Mouse (Mus musculus): ENCODE data around the gene 2410131K14Rik. TPM values are rescaled to one million over a fixed set of nuclear protein-coding genes. Genes with fewer than 3 reads are reported as not detected.
A peak's percentile ranks its signal among the peaks of the same experiment; 100 is the strongest.

Gene 2410131K14Rik
- total and polyA plus RNA-seq, 3 experiments, result 7.8 to 9.8 (median 9.2) TPM

DNA sequence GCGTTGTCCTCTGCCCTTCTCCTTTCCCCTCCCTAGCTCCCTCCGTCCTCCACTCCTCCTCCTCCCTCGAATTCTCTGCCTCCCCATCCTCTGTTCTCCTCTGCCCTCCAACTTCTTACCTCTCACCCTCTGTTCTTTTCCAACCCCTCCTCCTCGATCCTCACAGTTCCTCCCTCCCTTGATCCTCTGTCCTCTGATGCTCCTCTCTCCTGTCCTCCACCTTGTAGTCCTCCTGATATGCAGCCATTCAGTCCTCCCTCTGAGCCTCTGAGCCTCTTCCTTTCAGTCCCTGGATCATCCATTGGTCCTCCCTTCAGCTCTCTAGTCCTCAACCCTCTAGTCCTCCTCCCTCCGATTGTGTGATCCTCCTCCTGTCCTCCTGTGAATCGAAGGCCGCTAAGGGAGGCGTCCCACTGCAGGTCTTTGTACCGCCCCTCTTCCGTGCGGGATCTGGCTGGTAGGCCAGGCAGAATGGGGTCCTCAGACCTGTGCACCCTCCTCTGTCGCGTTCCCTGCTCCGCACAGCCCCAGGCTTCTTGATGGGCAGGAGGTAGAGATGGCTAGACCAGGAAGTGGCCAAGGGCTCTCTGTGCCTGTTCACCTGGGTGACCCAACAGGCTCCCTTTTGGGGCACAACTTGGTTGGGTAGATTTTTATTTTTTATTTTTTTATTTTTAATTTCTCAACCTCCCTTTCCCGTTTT is 730 bp downstream of the 2410131K14Rik start:
- Histone ChIP-seq H3K9ac (ENCODE audit: insufficient read depth, low read depth) (peak overlapping the region; percentile 75), H3K27ac (ENCODE audit: insufficient read depth, low read depth) (0 out of 2 replicates have a peak overlapping the region, but pooled peaks have one; percentile 17), H3K4me2 (ENCODE audit: insufficient read depth, low read depth, poor library complexity, severe bottlenecking) (peak overlapping the region; percentile 62), H3K36me3 (replicated peaks in 1 of 2; ENCODE audit: control insufficient read depth in 1 of 2, insufficient read depth in 1 of 2, low read length in 1 of 2) (peaks cover 19 to 59% of the 10 kb centered on the region in 2 experiments), H3K4me1 (ENCODE audit: control insufficient read depth in 1 of 2, insufficient read depth in 2 of 2) (peaks cover 3 to 26% of the 10 kb centered on the region in 2 experiments; a peak in 3 of 4 replicates), H3K27me3 (replicated peaks) (no peaks in the 10 kb centered on the region), H3K79me2 (replicated peaks; ENCODE audit: control insufficient read depth, extremely low read depth, insufficient read depth, poor library complexity, severe bottlenecking) (peaks cover 14% of the 10 kb centered on the region), H3K4me3 (replicated peaks in 1 of 3; ENCODE audit: low read depth in 2 of 3, low read length in 2 of 3, poor library complexity in 1 of 3) (peak overlapping the region; percentile 81 to 87 (median 85)), H3K9me3 (replicated peaks; ENCODE audit: low read length) (no peaks in the 10 kb centered on the region)
- DNase-seq (ENCODE audit: extremely low read depth), result peak; percentile 28
- dilution Hi-C loops (cut with MboI; ENCODE audit: extremely low pct_ligation_motif_present, extremely low pct_unique_long_range_greater_than_20kb, low sequenced_read_pairs) (no loop called here), in situ Hi-C loops (cut with MboI; ENCODE audit: low pct_ligation_motif_present, low pct_unique_long_range_greater_than_20kb, low sequenced_read_pairs) (no loop called here)
- no peak for TF ChIP-seq EP300 (IDR thresholded peaks at IDR 0.05; ENCODE audit: low read length)
- no peak for TF ChIP-seq MEF2A (IDR thresholded peaks at IDR 0.05; ENCODE audit: borderline replicate concordance, low read depth, low read length)
- TF ChIP-seq NRF1 (IDR thresholded peaks at IDR 0.05; ENCODE audit: low read depth, low read length), result no peak
- no peak for TF ChIP-seq USF1 (IDR thresholded peaks at IDR 0.05; ENCODE audit: low read depth, low read length)
- peak; percentile 39; the same call in 1 of the 2 replicates for TF ChIP-seq ELF1 (IDR thresholded peaks at IDR 0.05; ENCODE audit: low read depth, low read length)
- TF ChIP-seq POLR2AphosphoS2 (IDR thresholded peaks at IDR 0.05; ENCODE audit: low read depth, low read length), result no peak
- no peak for TF ChIP-seq TBP (conservative IDR thresholded peaks at IDR 0.05; ENCODE audit: low read depth, low read length)

DNA sequence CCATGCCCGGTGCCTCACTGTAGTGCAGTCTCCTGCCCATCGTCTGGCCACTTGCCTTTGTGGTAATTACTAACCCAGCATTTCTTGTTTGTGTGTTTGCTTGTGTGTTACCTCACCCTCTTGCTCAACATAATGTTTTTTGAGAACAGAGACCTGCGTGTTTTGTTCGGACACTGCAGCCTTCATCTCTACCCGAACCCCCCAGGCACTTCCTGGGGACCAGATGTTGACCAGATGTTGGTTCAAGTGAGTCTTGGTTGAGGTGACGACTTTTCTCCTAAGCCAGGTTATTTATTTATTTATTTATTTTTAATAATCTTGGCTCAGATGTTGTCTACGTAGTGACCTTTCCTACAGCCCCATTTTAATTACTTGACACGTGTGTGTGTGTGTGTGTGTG is 2.4 kb downstream of the 2410131K14Rik start:
- Histone ChIP-seq H3K36me3 (replicated peaks in 1 of 2; ENCODE audit: control insufficient read depth in 1 of 2, insufficient read depth in 1 of 2, low read length in 1 of 2) (peaks cover 15 to 56% of the 10 kb centered on the region in 2 experiments), H3K4me3 (replicated peaks in 1 of 3; ENCODE audit: low read depth in 2 of 3, low read length in 2 of 3, poor library complexity in 1 of 3) (no peak overlapping the region), H3K27me3 (replicated peaks) (no peaks in the 10 kb centered on the region), H3K4me2 (ENCODE audit: insufficient read depth, low read depth, poor library complexity, severe bottlenecking) (no peak overlapping the region), H3K9me3 (replicated peaks; ENCODE audit: low read length) (no peaks in the 10 kb centered on the region), H3K4me1 (ENCODE audit: control insufficient read depth in 1 of 2, insufficient read depth in 2 of 2) (peaks cover 3 to 36% of the 10 kb centered on the region in 2 experiments; a peak in 3 of 4 replicates), H3K79me2 (replicated peaks; ENCODE audit: control insufficient read depth, extremely low read depth, insufficient read depth, poor library complexity, severe bottlenecking) (peaks cover 14% of the 10 kb centered on the region), H3K9ac (ENCODE audit: insufficient read depth, low read depth) (no peak overlapping the region), H3K27ac (ENCODE audit: insufficient read depth, low read depth) (no peak overlapping the region)
- dilution Hi-C loops (cut with MboI; ENCODE audit: extremely low pct_ligation_motif_present, extremely low pct_unique_long_range_greater_than_20kb, low sequenced_read_pairs), result no loop called here
- DNase-seq (ENCODE audit: extremely low read depth), result no peak
- TF ChIP-seq POLR2AphosphoS2 (IDR thresholded peaks at IDR 0.05; ENCODE audit: low read depth, low read length) (no peak), MEF2A (IDR thresholded peaks at IDR 0.05; ENCODE audit: borderline replicate concordance, low read depth, low read length) (no peak), ZKSCAN1 (IDR thresholded peaks at IDR 0.05; ENCODE audit: borderline replicate concordance, low read depth, low read length) (no peak), RAD21 (IDR thresholded peaks at IDR 0.05; ENCODE audit: low read depth, low read length) (no peak), EP300 (IDR thresholded peaks at IDR 0.05; ENCODE audit: low read length) (no peak), ZNF384 (IDR thresholded peaks at IDR 0.05; ENCODE audit: low read depth, low read length) (no peak), UBTF (IDR thresholded peaks at IDR 0.05; ENCODE audit: low read depth, low read length) (no peak), MAFK (IDR thresholded peaks at IDR 0.05; ENCODE audit: insufficient replicate concordance, low read length) (no peak), JUND (conservative IDR thresholded peaks at IDR 0.05; ENCODE audit: low read depth, low read length) (no peak), IRF4 (IDR thresholded peaks at IDR 0.05; ENCODE audit: low read depth, low read length) (no peak), ZMIZ1 (IDR thresholded peaks at IDR 0.05; ENCODE audit: low read depth, low read length) (no peak), GABPA (IDR thresholded peaks at IDR 0.05; ENCODE audit: insufficient replicate concordance, low read depth, low read length) (no peak), MYC (IDR thresholded peaks at IDR 0.05; ENCODE audit: low read depth, low read length) (no peak), CHD2 (IDR thresholded peaks at IDR 0.05; ENCODE audit: low read length) (no peak), TBP (conservative IDR thresholded peaks at IDR 0.05; ENCODE audit: low read depth, low read length) (no peak), PAX5 (IDR thresholded peaks at IDR 0.05; ENCODE audit: low read length) (no peak), USF2 (conservative IDR thresholded peaks at IDR 0.05; ENCODE audit: low read depth, low read length) (no peak), NRF1 (IDR thresholded peaks at IDR 0.05; ENCODE audit: low read depth, low read length) (no peak), ETS1 (conservative IDR thresholded peaks at IDR 0.05; ENCODE audit: low read depth, low read length) (no peak)
- in situ Hi-C loops (cut with MboI; ENCODE audit: low pct_ligation_motif_present, low pct_unique_long_range_greater_than_20kb, low sequenced_read_pairs), result no loop called here

All from CH12.LX (cell line).